Mouse (Mus musculus) urinary bladder, adult 2 months (tissue): ENCODE measurements around the gene Pjvk. TPM values are rescaled to one million over a fixed set of nuclear protein-coding genes. Genes with fewer than 3 reads are reported as not detected.
A peak's percentile ranks its signal among the peaks of the same experiment; 100 is the strongest.
"Not testable (repeated sequence)": the region's sequence is repeated elsewhere in the genome, so short reads cannot be mapped to it uniquely, and the experiment has no call there.

Source experiments
- DNase-seq: peaks from one replicate; pipeline ENCODE4 v3.0.0; 2022; ENCODE audit warnings: low spot score
- polyA plus RNA-seq: library from polyadenylated mRNA; depleted of rRNA; stranded (reverse); fragments of >200 nt; gene quantifications from 2 replicates; pipeline ENCODE4 v1.2.3, GENCODE M21; 2012; rRNA removed

Pjvk gene
- 0.09 and 0.10 TPM in 2 replicates for polyA plus RNA-seq

- peak; percentile 84 for DNase-seq
These were observed at the start of gene Pjvk, which contains the start of gene Prkra for GRCm38 (mm10) chr2:76647883-76648570. Gene Pjvk, plus strand, starts transcription at chr2:76648476. Gene Prkra, minus strand, starts transcription at chr2:76648015.

GRCm38 (mm10) chr2:76599214-76599613, 49.1 kb upstream of the Pjvk start:
- no peak for DNase-seq

GRCm38 (mm10) chr2:76602256-76602655, 46.0 kb upstream of the Pjvk start:
- DNase-seq = no peak

DNA sequence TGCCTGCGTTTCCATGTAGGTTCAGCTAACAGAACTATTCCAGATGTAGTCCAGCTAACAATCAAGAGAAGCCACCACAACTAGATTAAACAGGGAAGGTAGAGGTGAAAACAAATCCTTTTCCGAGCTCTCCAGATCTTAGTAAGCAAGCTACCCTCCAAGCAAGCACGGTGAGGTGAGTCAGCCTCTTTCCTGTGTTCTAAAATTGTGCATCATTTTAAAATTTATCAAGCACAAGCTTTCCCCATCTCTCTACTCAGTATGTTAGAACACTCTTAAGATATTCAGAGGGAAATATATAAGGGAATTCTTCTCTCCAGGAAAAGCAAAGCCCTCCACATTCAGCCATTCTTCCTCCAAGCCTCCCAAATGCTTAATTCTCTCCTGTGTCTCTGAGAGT, 41.6 kb upstream of the Pjvk start:
- DNase-seq = no peak

DNA sequence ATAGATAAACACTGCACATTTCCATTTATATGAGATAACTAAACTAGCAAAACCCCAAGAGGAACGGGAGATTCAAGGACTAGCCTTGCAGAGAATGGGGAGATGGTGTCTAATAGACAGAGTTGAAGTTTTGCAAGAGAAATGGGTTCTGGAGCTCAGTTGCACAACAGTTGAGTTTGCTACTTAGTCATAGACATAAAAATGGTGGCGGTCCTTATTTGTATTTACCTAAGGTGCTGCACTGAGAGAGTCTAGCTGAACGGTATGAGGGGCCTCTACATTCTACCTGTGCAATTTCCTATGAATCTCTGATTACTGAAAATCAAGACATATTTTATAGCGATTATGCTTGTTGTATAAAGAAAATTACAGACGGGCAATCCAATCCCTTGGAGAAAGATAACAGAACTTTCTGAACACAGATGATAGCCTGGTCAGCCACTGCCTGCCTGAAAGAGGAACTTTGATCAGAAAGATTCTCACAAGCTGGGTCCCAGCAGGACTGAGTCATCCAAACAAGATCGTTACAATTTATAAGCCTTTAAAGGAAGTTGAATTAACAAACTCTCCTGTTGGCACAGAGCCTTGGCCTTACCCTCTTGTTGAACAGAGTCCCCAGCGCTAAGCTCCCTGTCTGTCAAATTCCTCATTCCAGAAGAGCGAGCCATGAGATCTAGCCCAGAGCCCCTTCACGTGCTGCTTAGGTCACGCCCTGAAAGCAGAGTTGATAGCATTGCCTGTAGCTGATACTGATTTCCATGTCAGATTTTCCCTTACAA, 37.8 kb upstream of the Pjvk start:
- DNase-seq = no peak

GRCm38 (mm10) chr2:76611996-76612395, 36.3 kb upstream of the Pjvk start:
- no peak for DNase-seq

DNA sequence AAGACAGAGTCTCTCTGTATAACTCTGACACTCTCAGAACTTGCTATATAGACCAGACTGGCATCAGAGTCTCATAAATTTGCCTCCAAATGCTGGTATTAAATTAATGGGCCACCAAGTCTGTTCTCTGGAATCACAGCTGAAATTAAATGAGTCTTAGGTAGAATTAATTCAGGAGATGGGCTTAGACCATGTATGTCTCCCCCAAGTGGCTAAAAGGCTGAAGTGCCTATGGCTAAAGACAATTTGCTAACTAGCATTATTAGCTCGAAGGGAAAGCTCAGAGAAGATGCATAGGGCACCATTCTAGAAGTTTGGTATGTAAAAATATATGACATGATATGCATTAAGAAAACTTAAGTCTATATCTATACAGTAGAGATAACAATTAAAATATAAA, 30.2 kb upstream of the Pjvk start:
- DNase-seq = no peak

GRCm38 (mm10) chr2:76620188-76620587, 28.1 kb upstream of the Pjvk start:
- DNase-seq = no peak

DNA sequence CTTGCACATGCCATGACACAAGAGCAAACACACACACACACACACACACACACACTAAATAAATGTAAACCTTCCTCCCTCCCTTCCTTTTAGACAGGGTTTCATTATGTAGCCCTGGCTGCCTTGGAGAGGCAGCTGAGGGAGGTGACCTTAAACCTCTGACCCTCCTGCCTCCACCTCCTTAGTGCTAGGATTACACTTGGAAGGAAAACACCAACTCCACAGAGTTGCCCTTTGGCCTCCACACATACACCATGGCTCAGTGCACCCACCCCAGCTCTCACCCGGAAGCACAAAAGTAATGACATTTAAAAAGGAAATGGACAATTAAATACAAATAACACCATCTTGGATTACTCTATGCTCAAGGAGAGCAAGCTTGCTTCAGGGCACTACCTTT, 26.6 kb upstream of the Pjvk start:
- no peak for DNase-seq

DNA sequence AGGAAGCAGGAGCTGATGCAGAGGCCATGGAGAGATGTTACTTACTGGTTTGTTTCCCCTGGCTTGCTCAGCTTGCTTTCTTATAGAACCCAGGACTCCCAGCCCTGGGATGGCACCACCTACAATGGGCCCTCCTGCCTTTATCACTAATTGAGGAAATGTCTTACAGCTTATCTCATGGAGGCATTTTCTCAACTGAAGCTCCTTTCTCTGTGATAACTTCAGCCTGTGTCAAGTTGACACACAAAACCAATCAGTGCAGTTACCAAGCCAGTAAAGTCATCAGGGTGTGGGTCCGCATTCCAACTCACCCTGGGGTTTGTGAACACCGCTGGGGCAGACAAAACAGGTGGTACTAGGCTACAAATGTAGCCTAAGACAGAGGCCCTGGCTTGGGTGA, 26.0 kb upstream of the Pjvk start:
- DNase-seq = not testable (repeated sequence)

- no peak for DNase-seq
These were observed 18.0 kb upstream of the Pjvk start for GRCm38 (mm10) chr2:76630293-76630692.

- DNase-seq = no peak
These were observed 16.7 kb upstream of the Pjvk start for GRCm38 (mm10) chr2:76631600-76631999.

- no peak for DNase-seq
These were observed 8.6 kb upstream of the Pjvk start for GRCm38 (mm10) chr2:76639637-76640036.

- no peak for DNase-seq
These were observed 4.5 kb upstream of the Pjvk start for GRCm38 (mm10) chr2:76643801-76644200.

DNA sequence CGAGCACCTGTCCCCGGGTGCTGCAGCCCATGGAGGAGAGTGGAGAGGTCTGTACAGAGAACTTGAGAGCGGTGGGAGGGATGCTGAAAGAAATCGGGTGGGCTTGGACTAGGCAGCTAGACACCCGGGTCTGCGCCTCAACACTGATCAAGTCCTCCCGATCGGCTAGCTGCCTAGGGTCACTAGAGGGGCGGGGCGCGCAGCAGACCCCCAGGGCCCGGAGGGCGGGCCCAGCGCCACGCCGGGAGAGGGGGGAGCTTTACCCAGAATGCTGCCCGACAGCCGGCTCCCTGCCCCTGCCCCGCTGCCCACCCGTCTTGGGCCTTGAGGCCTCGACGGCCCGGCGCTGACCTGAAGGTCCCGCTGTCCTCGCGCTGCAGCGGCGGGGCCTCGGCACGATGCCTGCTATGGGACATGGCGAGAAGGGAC, 821 bp upstream of the Pjvk start:
- no peak for DNase-seq

GRCm38 (mm10) chr2:76648666-76649141, 428 bp downstream of the Pjvk start:
- peak; percentile 26 for DNase-seq

DNA sequence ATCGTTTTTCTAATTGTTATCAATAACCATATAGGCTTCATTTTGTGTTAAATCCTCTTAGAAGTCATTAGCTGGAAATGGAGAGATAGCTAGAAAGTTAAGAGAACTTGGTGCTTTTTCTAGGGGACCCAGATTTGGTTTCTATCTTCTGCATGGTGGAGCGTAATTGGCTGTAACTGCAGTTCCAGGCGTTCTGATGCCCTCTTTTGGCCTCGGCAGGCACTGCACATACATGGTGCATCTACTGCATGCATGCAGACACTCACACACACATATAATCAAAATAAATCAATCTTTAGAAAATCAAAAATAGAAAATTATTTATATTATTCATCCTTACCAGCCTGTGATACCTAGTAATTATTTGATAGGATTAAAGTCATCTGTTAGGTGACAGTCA, 4.8 kb downstream of the Pjvk start:
- DNase-seq = no peak

DNA sequence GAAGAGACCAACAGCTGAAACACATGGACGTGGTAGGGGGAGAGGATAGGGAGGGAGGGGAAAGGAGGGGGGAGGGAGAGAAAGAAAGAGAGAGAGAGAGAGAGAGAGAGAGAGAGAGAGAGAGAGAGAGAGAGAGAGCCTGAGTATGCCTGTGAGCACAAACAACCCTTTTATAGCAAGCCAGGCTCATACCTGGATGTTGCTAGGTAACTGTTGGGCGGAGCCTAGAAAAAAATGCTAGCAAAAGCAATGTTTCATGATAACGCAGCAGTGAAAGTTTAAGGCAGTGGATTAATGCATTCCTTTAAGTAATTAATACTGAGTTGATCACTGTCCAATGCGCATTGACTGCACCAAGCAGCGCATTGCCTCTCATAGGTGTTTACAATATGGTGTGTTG, 6.4 kb downstream of the Pjvk start:
- DNase-seq = no peak

DNA sequence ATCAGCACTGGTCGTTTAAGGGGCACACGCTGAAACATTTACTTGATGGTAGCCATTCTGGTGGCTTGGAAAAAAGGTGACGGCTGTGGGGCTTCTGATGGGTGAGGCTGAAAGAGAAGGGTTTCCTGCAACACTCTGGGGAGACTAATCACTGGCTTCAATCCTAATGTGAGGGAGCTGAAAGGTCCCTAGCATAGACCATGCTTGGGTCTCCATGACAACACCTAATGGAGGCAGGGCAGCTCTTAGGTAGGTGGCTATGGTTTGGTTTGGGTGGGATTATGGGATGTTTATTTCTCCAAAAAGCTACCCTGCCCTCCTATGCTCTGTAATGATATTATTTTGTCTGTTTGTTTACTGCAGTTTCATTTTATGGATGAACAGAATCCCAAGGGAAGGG, 7.2 kb downstream of the Pjvk start:
- DNase-seq = no peak

DNA sequence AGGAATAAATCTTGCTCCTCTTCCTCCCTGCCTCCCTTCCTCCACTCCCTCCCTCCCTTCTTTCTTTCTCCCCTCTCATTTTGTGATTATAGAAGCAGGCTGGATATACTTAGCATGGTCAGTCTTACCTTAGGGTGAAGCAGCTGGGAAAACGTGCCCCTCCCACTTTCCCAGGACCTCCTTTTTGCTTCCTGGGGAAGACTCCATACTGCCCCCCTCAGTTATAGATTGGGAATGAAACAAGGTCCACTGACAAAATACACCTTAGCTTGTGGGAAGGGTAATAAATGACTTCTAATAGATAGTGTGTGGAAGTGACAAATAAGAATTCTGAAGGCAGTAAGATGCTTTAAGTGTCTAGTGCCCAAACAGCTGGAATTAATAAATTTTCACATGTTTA, 7.7 kb downstream of the Pjvk start:
- DNase-seq = no peak

- DNase-seq = no peak
These were observed 10.3 kb downstream of the Pjvk start for GRCm38 (mm10) chr2:76658551-76658950.

GRCm38 (mm10) chr2:76659419-76659818, 11.1 kb downstream of the Pjvk start:
- no peak for DNase-seq

- DNase-seq = no peak
These were observed 17.3 kb downstream of the Pjvk start for GRCm38 (mm10) chr2:76665531-76665930.
